Mouse (Mus musculus) lung, postnatal 10 days (tissue): ENCODE data around the gene Esyt1.
"Not testable (repeated sequence)": the region's sequence is repeated elsewhere in the genome, so short reads cannot be mapped to it uniquely, and the experiment has no call there.

Experiments
- DNase-seq: peaks from one replicate; pipeline ENCODE4 v3.0.0; 2021

The Esyt1 gene

GRCm38 (mm10) chr10:128525671-128526308 lies at the start of gene Esyt1:
Gene Esyt1 (minus strand): TSS chr10:128525871.
- peak; percentile 98 for DNase-seq

GRCm38 (mm10) chr10:128575063-128575462 lies 49.4 kb upstream of the Esyt1 start:
- no peak for DNase-seq

- DNase-seq: peak; percentile 99
These were observed 40.3 kb upstream of the Esyt1 start, which contains the start of gene Pa2g4 for GRCm38 (mm10) chr10:128565788-128566531. Gene Pa2g4 (minus strand): TSS chr10:128565987.

- DNase-seq: peak; percentile 50
These were observed 39.6 kb upstream of the Esyt1 start for GRCm38 (mm10) chr10:128565206-128565787.

- no peak for DNase-seq
These were observed 37.9 kb upstream of the Esyt1 start for GRCm38 (mm10) chr10:128563544-128563943.

GRCm38 (mm10) chr10:128556963-128557362 lies 31.3 kb upstream of the Esyt1 start:
- no peak for DNase-seq

- DNase-seq: no peak
These were observed 30.6 kb upstream of the Esyt1 start for GRCm38 (mm10) chr10:128556286-128556685.

- DNase-seq: not testable (repeated sequence)
These were observed 29.9 kb upstream of the Esyt1 start for GRCm38 (mm10) chr10:128555567-128555966.

- not testable (repeated sequence) for DNase-seq
These were observed 24.6 kb upstream of the Esyt1 start for GRCm38 (mm10) chr10:128550144-128550823.

GRCm38 (mm10) chr10:128549682-128550057 lies 24.0 kb upstream of the Esyt1 start:
- peak; percentile 13 for DNase-seq

- DNase-seq: peak; percentile 97
These were observed 23.4 kb upstream of the Esyt1 start, which contains the start of gene Rpl41 for GRCm38 (mm10) chr10:128548947-128549681. Gene Rpl41 (minus strand): TSS chr10:128549305.

- DNase-seq: peak; percentile 29
These were observed 22.6 kb upstream of the Esyt1 start for GRCm38 (mm10) chr10:128548051-128548791.

- peak; percentile 97 for DNase-seq
These were observed 21.8 kb upstream of the Esyt1 start, which contains the start of gene Zc3h10 for GRCm38 (mm10) chr10:128547361-128548032. Gene Zc3h10 (minus strand): TSS chr10:128547774.

GRCm38 (mm10) chr10:128546787-128547186 lies 21.1 kb upstream of the Esyt1 start:
- no peak for DNase-seq

- peak; percentile 59 for DNase-seq
These were observed 20.7 kb upstream of the Esyt1 start for GRCm38 (mm10) chr10:128546361-128546760.

GRCm38 (mm10) chr10:128545570-128545898 lies 19.9 kb upstream of the Esyt1 start:
- DNase-seq: no peak

GRCm38 (mm10) chr10:128544674-128545569 lies 19.3 kb upstream of the Esyt1 start:
- no peak for DNase-seq

GRCm38 (mm10) chr10:128544151-128544657 lies 18.5 kb upstream of the Esyt1 start:
- DNase-seq: no peak

GRCm38 (mm10) chr10:128543100-128543499 lies 17.4 kb upstream of the Esyt1 start:
- DNase-seq: no peak

- DNase-seq: no peak
These were observed 12.7 kb upstream of the Esyt1 start for GRCm38 (mm10) chr10:128538340-128538870.
